Mouse (Mus musculus): ENCODE measurements around the gene Lonp2.

Gene Lonp2

GRCm38 (mm10) chr8:86759090-86759491 lies 135.2 kb downstream of the Lonp2 start:
- DNase-seq: no peak

- DNase-seq: no peak
Measured at GRCm38 (mm10) chr8:86760746-86761145, 136.9 kb downstream of the Lonp2 start.

- DNase-seq: no peak
Measured at GRCm38 (mm10) chr8:86762806-86763205, 139.0 kb downstream of the Lonp2 start.

- DNase-seq: no peak
Measured at GRCm38 (mm10) chr8:86765155-86765554, 141.3 kb downstream of the Lonp2 start.

GRCm38 (mm10) chr8:86765669-86766068 lies 141.8 kb downstream of the Lonp2 start:
- DNase-seq: no peak

GRCm38 (mm10) chr8:86766548-86767211 lies 142.8 kb downstream of the Lonp2 start:
- DNase-seq: no peak

GRCm38 (mm10) chr8:86768499-86768898 lies 144.7 kb downstream of the Lonp2 start:
- no peak for DNase-seq

- no peak for DNase-seq
Measured at GRCm38 (mm10) chr8:86769945-86770715, 146.3 kb downstream of the Lonp2 start.
